Mouse (Mus musculus) urinary bladder, postnatal 4 days (tissue): Measurements from ENCODE around the gene Gpr26.
A peak's percentile ranks its signal among the peaks of the same experiment; 100 is the strongest.

Source experiments
- DNase-seq, 2 experiments: peaks; one replicate each; pipeline ENCODE4 v3.0.0; 2021 to 2022; ENCODE audit warnings: low spot score in 2 of 2

Gpr26 gene

DNA sequence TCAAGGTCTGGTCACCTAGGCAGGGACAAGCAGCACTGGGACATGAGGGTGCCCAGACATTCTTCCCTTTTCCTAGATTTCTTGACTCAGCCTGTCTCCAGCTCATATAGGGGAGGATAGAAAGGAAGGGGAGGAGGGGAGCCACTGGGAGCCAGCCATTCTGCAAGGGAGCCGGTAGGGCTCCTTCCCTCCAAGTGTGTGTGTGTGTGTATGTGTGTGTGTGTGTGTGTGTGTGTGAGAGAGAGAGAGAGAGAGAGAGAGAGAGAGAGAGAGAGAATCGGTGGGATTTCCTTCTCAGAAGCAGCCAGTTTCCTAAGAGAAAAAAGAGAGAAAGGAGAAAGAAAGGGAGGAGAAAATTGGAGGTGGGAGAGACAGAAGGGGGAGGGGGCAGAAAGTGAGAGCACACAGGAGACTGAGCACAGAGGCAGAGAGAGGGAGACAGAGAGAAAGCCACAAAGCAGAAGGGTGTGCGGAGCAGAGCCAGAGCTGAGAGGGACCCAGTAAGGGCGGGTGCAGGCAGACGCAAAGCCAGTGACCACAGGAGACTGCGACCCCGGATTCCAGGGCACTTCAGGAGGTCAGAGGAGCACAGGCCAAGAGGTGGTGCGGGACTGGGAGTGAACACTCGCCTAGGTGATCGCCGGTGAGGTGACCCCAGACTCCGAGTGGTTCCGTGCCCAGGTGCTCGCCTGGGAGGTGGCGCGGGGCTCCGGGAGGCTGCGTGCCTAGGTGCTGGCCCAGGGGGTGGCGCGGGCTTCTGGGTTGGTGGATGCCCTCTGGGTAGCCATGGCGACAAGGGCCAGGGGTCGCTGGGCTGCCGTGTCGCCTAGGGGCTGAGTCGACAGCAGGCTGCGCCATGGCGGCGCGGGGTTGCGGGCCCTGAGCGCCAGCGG is at the start of gene Gpr26:
TSS of gene Gpr26 (plus strand) at position 438 of the 893 bp plus-strand sequence.
- DNase-seq, result no peak

DNA sequence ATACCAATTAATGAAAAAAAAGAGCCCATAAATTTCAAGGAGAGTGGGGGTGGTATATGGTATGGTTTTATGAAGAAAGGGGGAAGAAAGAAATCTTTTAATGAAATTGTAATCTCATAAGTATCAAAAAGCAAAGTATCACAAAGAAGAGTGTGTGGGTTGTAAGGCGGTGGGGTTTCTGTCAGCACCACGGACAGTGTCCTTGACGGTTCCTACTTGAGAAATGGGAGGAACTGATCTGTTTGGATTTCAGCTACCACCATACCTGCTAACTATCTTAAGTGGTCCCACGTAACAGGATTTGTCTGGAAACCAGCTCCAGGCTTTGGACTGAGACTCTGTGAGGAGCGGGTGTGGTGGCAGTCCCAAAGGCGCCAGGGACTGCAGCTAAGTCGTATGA is 48.9 kb upstream of the Gpr26 start:
- DNase-seq, result no peak

DNA sequence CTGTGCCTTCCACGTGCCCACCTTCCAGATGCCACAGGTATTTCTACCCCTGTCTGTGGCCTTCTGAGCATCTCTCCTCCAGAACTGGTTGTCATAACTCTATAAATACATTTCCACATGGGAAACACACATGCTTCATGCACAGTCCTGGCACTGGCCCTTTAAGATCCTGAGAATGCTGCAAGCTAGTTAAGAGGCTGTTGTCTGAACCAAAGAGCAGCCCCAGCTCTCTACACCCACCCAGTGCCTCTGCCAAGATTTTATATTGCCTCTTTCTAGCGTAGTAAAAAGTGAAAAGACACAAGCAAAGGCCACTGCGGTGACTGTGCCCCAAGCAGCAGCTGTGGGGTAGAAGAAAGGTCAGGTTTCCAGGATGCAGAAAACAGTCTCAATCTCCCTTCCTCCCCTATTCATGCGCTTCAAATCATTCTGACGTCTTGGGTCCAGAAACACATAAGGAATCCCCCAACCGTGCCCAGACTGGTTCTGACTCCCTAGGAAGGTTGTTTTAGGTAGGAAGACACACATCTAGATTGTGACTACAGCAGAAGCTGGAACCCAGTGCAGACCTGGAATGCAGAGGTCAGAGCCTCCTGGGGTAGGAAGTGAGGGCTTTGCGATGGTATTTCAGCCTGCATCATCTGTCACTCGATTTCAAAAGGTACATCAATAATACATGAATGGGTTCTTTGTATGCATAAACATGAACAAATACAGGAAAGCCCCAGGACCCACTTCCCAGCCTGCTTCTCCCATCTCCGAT is 38.8 kb upstream of the Gpr26 start:
- DNase-seq, result no peak

DNA sequence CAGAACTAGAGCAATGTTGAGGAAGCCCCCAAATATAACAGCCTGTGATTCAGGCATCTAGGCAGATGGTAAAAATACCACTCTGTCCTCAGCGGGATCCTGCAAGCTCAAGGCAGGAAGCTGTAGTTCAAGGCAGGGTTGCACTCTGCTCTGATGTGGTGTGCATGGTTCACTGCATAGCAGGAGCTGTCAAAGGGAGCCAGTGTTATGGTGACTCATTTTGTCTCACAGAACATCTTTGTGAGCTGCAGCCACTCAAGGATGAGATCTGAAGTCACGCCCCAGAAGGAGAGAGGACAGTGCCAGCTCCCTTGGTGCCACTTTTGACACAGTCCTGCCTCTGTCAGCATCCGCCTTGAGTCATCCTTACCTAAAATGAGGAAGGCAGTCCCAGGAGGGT is 28.6 kb upstream of the Gpr26 start:
- no peak for DNase-seq

DNA sequence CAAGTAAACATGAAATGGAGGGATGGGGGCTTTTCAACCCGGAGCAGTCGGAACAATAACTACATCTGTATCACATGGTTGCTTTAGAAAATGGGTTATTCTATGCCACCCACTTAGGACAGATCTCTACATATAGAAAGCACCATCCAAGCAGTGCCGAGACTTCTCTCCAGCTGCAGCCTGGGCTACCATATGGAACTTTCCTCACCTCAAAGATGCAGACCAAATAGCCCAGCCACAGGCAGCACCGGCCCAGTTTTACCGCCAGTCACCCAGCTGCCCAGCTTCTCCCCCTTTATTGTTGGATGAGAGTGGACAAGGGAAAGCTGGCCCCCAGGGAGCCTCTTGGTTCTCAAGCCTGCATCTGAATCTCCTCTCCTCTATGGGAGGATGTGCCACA is 15.1 kb upstream of the Gpr26 start:
- DNase-seq, result no peak

- DNase-seq, result no peak
Observed at GRCm38 (mm10) chr7:131953402-131953801, 12.9 kb upstream of the Gpr26 start.

DNA sequence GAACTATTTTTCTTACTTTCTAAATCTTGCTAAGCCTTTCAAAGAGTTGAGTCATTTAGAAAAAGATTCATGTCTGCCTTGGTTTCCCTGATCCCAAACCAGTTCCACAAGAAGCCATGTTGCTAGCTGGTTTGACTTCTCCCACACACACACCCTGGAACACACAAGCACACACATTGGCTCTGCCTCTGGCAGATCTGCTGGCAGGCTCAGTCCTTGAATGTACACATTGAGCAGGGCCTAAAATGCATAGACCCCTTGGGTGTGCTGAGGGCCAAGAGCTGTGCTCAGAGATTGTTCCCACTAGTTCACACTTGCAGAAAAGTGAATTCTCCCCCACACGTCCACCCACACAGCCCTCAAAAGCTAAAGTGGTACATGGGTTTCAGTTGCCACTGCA is 7.6 kb upstream of the Gpr26 start:
- DNase-seq, result no peak

DNA sequence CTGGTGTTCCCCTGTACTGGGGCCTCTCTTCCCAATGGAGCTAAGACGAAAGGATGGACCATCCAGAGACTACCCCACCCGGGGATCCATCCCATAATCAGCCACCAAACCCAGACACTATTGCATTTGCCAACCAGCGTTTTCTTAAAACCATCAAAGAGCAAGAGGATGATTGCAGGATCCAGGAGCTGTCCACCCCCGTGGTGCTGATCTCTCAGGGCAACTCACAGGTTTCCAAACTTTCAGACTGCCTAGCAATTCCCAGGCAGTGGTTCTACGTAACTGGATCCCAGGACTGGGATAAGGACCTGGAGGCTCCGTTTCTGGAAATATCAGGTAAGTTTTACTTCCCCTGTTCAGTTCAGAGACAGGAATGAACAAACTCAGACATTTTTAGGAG is 5.7 kb upstream of the Gpr26 start:
- DNase-seq, result peak in 1 of 2 experiments; percentile 70

- DNase-seq, result no peak
Observed at GRCm38 (mm10) chr7:131966916-131967494, 745 bp downstream of the Gpr26 start.

GRCm38 (mm10) chr7:131970255-131970654 is 4.0 kb downstream of the Gpr26 start:
- no peak for DNase-seq

- DNase-seq, result no peak
Observed at GRCm38 (mm10) chr7:131975867-131976266, 9.6 kb downstream of the Gpr26 start.

DNA sequence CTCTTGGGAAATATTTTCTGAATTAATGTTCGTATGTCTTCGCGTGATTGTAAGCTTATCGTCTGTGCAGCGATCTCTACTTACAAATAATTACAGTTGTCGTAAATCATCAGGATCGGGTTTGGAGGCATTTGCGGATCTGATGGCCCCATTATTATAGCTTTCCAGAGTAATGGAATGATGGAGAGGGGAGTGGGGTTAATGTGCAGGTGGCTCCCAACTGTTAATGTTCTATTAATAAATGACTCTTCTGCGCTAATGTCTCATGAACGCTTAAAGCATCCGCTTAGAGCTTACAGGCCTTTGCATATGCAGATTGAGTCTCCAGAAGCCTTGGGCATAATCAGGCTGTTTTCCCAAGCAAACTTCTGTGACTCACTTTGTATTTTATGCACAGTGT is 12.3 kb downstream of the Gpr26 start:
- DNase-seq, result no peak

- no peak for DNase-seq
Observed at GRCm38 (mm10) chr7:131989056-131989455, 22.8 kb downstream of the Gpr26 start.

DNA sequence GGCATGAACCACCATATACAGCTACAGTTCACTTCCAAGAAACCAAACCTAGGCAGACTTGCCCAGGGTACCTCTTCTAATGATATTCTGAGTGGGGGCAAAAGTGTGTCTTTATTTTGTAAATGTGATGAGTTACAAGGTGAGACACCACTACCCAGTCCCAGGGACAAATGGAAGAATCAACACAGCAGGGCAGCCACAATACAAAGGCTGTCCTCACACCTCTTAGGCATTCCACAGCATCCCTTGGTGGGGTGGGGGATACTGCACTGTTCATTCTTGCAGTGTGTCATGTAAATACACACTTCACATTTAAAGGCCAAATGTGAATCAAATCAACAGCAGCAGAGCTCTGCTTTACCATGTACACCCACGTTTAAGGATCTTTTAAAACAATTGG is 26.0 kb downstream of the Gpr26 start:
- DNase-seq, result no peak

DNA sequence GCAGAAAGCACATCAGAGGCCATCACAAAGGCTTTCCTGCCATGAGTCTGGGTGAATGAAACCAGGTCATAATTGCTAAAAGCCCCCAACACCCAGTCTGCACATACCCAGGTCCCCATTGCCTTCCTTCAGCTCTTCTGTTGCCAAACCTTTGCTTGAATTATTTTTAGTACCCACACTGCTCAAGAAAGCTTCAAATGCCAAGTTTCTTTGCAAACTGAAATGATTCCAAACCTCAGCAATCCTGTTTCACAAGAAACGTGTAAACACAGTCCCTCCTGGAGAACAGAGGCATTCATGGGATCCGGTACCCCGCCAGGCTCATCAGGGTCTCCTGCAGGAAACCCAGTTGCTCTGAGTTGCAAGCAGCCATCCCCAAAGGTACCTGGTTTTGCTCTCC is 26.6 kb downstream of the Gpr26 start:
- no peak for DNase-seq

GRCm38 (mm10) chr7:132005996-132006696 is 39.9 kb downstream of the Gpr26 start:
- DNase-seq, result no peak

- no peak for DNase-seq
Observed at GRCm38 (mm10) chr7:132009002-132009401, 42.7 kb downstream of the Gpr26 start.

GRCm38 (mm10) chr7:132012969-132013679 is 46.9 kb downstream of the Gpr26 start:
- no peak for DNase-seq

DNA sequence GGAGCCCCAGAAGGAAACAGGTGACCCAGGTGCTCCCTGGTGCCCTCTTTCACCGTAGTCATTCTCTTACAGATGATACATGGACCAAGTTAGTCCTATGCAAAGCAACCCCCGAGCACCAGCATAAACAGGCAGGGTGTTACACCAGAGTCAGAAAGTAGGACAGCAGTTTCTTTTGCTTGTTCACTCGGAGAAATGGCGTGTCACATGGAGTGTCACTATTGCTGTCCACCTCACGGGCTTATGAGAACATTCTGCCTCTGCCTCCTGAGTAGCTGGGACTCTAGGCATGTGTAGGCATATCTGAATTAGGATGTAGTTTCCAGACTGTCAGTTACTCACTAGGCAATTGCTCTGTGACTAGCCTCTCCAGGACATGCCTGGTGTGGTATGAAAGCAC is 47.7 kb downstream of the Gpr26 start:
- DNase-seq, result no peak

GRCm38 (mm10) chr7:132015193-132015592 is 48.9 kb downstream of the Gpr26 start:
- no peak for DNase-seq

DNA sequence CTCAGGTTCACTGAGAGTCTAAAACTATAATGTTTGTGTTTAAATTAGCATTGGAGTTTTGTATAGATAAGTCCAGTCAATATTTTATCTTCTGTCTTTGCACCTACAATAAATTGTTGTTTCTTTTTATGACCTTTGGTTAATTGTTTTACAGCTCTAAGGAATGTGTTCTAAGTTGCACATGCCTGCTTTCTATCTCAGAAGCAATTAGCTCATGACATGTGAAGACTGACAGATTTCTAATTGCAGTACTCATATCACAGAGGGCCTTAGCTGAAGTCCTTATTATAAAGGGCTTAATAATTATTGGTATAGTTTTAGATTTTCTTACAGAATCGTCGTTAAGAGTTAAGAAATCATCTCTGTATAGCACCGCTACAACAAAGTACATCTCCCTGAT is 49.7 kb downstream of the Gpr26 start:
- no peak for DNase-seq
